Mouse (Mus musculus) kidney, postnatal 10 days (tissue): ENCODE measurements around the gene Uvrag.
"Not testable (repeated sequence)": the region's sequence is repeated elsewhere in the genome, so short reads cannot be mapped to it uniquely, and the experiment has no call there.

Experiments
- DNase-seq: peaks from one replicate; pipeline ENCODE4 v3.0.0; 2021; ENCODE audit warnings: mixed read lengths

Uvrag gene

DNA sequence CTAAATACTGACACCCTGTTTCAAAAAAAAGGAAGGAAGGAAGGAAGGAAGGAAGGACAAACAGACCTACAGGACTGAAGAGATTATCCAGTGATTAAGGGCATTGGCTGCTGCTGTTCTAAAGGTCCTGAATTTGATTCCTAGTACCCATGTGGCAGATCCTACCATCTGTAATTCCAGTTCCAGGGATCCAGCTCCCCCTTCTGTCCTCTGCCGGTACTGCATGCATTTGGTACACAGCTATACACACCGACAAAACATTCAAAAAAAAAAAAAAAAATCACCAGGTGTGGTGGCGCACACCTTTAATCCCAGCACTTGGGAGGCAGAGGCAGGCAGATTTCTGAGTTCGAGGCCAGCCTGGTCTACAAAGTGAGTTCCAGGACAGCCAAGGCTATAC, 45.8 kb downstream of the Uvrag start:
- peak; percentile 57 for DNase-seq

DNA sequence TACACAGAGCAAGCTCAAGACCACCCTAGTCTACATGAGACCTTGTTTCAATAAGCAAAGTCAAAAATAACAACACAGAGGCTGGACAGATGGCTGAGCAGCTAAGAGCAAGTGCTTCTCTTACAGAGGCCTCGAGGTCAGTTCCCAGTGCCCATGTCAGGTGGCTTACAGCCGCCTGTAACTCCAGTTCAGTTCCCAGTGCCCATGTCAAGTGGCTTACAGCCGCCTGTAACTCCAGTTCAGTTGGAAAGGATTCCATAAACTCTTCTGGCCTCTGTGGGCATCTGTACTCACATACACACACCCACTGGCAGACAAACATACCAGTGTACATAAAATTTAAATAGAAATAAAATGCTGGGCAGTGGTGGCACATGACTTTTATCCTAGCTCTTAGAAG, 46.6 kb downstream of the Uvrag start:
- DNase-seq = no peak

DNA sequence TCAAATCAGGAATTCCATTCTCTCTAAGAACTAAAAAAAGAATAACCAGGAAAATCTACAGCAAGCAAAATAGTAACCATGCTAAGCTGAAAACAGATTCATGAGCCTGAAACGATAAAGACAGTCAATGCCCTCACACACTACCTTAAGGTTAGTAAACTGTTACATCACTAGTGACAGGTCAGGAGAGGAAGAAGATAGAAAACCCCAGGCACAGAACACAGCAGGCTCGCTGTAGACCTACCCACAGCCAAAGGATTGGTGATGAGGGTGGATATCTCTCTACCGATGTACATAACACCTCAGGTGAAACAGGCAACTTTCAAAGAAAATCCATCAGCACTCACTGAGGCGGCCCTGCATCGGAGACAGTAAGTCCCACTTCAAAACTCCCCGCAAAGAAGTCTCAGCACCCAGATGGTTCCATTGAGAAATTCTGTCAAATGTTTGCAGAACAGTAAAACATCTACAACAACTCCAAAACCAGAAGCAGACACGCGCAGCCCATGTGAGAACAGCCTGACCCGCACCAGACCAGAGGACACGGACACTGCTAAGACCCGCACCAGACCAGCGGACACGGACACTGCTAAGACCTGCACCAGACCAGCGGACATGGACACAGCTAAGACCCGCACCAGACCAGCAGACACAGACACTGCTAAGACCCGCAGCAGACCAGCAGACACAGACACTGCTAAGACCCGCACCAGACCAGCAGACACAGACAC, 48.9 kb downstream of the Uvrag start:
- DNase-seq = no peak

DNA sequence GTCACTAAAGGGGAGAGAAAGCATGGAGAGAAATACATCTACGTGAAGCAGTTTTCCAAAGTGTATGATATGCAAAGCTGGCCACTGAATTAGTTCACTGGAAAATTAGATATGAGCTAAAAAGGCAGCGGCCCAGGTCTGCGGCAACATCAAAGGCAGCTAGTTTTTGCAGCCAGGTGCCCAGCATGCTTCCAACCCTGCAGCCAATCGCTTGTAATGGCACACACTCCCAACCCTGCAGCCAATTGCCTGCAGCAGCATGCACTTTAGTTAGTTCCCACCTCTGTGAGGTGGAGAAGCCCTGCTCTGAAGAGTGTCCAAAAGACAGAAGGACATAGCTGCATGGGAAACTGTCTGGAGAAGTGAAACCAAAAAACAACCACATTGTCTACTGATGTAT, 51.2 kb downstream of the Uvrag start:
- no peak for DNase-seq

DNA sequence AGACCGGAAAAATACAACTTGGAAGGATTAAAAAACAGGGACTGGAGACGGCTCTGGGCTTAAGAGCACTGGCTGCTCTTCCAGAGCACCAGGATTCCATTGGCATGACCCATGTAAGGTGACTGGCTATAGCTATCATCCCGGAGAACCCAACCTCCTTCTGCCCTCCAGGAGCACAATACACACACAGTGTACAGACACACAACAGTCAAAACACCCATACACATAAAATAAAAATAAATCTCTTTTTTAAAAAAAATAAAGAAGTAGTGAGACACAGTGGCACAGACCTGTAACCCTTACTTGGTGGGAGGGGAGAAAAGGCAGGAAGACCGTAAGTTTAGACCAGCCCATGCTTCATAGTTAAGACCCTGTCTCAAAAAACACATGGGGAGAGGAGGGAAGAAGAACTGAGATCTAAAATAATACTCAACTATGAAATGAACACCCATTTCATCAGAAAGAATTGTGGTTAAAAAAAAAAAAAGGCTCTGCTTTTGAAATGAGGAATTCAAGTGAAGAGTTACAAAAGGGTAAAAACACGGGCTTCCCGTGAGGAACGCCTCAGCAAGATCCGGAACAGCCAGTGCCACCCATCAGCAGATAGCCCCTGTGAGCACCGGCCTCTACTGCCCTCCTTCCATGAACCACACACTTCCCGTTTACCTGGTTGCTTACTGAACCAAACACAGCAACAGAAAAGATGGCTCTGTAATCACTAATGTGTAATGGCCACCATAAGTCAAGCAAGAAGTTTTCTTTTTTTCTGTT, 52.2 kb downstream of the Uvrag start:
- no peak for DNase-seq

DNA sequence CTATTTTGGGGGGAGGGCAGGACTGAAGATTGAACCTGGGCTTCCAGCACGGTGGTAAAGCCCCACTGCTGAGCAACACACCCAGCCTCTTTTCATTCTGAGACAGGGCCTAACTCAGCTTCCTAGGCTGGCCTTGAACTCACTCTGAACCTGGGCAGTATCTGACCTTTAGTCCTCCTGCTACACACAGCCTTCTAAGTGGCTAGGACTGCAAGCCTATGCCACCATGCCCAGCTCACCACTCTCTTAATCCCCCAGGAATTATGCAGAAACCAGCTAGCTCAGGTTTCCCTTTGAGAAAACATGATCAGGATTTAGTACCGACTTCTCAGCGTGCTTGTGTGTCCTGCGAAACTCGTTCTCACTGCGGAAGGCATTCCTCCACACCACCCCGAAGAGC, 53.4 kb downstream of the Uvrag start:
- DNase-seq = no peak

DNA sequence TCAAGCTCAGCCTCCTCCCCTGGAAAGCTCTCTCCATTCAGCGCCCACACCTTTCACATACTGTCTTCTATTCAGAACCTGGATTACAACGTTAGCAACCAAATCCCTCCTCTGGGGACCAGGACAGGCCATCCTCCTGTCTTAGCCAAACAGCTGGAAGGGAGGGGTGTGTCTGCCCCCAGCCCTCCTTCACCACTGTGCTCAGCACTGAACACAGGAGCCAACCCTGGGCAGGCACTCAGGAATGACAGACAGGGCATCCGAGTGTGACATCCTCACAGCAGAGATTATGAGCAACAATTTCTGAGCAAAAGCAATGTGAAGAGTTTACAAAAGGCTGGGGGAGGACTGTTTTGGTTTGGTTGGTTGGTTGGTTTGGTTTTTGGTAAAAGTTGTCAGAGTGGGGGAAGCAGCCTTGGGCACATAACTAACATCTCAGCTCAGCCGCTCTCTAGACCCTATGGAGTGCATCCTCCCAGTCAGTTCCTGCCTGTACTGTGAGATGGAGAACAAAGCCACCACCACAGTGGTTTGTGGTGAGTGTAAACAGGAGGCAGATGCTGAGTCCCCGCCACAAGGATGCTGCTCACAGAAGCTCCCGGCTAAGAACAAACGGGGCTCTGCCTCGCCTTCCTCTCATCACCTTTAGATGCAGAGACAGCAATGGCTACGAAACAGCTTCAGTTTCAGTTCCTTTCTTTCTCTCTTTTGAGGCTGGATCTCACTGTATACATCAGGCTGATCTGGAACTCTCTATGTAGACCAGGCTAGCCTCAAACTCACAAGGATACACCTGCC, 54.1 kb downstream of the Uvrag start:
- DNase-seq = no peak

DNA sequence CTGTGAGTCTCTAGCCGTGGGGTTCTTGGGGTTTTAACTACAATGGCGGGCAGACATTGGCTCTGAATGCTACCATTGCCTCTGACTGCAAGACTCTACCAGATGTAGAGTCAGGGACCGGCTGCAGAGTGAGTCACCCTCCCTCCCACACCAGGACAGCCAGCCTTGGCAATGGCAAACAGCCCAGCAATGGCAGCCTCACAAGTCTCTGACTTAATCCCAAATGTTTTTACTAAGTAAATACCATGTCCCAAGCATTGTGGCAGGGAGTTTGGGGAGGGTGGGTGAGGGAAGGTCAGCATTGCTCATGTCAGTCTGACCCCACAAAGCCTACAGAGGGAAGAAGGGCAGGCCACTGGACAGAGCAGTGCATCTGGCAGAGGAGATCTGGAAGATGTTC, 55.7 kb downstream of the Uvrag start:
- no peak for DNase-seq

DNA sequence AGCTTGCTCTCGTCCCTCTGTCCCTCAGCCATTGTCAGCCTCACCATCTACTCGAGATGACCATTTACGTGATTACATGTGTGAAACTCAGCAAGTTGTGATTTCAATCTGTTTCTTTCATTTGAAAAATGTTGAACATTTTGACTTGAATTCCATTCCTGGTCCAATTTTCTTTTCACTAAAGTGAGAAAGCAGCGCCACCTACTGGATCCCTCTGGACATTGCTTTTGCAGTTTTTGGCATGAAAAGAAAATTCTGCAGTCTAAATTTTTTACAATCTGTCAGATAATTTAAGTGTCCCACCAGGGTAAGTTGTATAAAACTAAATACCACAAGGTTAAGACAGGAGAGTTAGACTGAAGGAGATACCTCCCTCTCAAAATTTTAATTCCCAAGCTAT, 61.4 kb downstream of the Uvrag start:
- DNase-seq = peak; percentile 83

DNA sequence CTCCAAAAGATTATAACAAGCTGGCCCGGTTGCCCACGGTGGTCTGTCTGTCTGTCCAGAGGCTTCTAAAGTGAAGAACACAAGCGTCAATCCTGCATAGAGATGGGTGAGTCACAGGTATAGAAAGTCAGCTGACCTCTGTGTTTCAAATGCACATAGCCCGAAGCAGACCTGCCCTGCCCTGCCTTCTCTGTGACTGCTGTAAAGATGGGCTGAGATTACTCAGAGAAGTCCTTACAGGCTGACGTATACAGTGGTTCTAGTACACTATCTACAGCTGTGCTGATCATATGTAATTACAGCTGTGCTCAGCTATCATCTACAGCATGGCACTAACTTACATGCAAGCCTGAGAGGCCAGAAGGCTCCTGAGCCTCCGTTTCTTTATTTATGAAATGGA, 62.1 kb downstream of the Uvrag start:
- DNase-seq = no peak

DNA sequence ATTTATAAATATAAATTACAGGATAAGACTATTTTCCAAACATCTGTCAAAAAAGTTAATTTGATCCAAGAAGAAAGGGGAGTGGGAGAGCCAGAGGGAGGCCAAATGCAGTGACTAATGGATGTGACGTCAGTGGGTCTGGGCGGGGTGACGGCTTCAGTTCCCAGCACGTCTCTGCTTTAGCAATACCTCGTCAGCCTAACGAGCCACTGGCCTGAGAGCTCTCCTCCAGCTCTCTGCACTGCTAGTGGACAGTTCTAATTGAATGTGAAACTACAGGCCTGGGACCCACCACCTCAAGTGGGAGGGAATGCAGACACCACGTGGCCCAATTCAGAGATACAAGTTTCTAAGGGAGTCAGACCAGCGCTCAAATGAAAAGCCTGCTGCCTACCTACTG, 63.7 kb downstream of the Uvrag start:
- peak; percentile 65 for DNase-seq

DNA sequence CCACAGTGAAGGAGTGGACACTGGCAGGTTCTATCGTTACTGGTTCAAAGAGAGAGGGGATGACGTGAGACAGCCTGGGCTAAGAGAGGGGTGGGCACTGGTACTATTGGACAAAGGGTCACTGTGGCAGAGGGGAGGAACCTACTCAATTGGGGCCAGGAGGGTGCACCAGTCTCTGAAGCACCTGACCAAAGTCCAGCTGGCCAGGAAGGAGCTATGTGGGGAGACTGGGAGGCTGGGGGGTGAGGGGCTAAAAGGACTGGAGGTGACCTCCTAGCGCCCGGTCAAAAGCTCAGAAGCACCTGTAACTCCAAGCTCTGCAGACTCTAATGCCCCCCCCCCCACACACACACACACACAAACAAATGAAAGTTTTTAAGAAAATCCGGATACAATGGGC, 65.8 kb downstream of the Uvrag start:
- DNase-seq = no peak

DNA sequence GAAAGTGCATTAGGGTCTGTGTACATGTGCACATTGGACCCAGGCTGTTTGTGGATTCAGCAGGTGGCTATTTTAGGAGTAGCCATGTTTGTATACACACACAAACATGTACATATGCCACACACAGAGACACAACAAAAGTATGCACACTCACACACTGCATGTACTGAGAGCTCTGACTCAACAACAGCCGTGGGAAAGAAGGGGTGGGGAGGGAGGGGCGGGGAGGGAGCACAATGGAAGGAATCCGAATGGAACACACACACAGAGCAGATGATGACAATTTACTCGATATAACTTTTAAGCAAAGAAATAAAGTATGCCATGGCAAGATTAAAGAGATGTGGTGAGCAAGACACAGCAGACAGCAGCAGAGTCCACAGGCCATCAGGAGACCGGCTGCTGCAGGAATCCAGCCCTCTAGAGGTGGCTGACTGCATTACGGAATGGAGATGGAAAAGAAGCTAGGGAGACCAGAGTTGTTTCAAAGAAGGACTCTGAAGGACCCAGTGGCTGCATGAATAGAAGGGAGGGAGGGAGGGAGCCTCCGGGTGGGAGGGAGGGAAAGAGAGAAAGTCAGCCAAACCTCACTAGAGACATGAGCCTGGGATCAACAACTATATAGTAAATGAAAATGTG, 67.1 kb downstream of the Uvrag start:
- peak; percentile 76 for DNase-seq

DNA sequence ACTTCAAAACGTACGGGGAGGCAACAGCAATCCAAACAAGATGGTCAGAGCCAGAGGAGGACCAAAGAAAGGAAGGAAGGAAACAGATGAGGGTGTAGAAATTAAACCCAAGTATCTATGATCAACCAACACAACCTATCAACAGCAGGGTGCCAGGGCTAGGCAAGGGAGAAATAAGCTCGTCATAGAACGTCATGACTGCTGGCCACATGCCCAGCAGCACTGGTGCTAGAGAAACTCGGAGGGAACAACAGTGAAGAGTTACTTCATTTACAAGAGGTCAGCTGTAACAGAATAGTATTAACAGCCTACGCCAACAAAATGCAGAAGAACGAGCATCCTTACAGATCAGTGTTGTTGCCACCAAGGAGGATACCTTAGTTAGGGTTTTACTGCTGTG, 73.2 kb downstream of the Uvrag start:
- peak; percentile 49 for DNase-seq

DNA sequence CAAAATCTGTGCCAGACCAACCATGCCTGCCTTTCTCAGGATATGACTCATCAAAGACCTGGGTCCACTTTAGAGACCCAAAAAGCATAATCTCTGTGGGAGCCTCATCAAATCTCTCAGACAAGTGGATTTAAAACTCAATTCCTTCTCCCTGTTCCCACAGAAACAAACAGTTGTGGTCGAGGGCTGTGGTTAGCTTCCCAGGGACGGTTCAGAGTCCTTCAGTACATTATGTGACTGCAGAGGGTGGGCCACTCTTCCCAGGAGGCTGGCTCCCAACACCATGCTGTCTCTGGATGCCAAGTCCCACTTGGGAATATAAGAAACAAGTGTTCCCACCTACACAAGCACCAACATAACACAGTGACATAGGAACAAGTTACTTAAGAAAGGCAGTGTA, 75.0 kb downstream of the Uvrag start:
- DNase-seq = no peak

DNA sequence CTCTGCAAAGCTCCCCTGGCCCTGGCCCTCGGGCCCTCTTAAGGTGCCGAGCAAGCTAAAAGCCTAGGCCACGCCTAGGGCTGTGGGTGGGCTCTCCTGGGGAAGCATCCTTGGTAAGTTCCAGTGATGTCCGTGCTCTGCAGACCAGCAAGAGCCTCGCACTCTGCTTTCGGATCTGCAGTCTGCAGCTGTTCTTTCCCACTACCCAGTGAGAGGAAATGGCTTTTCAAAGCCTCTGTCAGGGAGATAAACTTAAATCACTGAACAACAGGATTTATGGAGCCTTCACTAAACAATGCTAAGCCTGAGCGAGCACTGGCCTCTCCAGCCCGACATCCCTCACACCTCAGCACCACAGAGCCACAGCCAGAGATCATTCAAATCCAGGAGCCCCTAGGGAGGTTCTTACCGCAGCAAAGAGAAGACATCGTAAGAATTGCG, 75.5 kb downstream of the Uvrag start:
- DNase-seq = peak; percentile 39

DNA sequence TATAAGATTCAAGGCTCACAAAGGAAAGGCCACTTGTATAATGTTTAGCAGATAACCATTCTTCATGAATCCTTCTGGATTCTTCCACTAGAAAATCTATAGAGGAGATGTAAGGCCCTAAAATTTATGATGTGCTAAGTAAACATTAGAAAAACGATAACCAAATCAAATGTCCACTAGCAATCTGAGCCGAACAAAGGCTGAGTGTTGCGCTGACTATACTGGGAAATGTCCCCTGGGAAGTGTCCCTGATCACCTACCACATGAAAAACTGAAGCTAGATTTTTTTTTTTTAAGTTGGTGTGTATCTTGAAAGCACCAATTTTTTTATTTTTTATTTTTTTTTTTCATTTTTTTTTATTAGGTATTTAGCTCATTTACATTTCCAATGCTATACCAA, 76.1 kb downstream of the Uvrag start:
- no peak for DNase-seq

DNA sequence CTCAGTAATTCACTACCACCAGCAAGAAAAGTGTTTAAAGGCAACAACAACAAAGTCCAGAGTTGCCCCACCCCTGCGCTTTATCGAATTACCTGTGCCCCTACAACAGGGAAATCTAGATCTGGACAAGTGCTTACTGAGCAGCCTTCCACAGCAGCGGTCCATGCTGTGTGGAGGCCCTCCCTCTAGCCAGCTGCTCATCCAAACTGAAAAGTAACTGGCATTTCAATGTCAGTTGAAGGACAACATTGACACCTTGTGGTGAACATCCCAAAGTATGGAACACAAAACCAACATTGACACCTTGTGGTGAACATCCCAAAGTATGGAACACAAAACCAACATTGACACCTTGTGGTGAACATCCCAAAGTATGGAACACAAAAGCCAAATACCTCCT, 78.7 kb downstream of the Uvrag start:
- DNase-seq = not testable (repeated sequence)

DNA sequence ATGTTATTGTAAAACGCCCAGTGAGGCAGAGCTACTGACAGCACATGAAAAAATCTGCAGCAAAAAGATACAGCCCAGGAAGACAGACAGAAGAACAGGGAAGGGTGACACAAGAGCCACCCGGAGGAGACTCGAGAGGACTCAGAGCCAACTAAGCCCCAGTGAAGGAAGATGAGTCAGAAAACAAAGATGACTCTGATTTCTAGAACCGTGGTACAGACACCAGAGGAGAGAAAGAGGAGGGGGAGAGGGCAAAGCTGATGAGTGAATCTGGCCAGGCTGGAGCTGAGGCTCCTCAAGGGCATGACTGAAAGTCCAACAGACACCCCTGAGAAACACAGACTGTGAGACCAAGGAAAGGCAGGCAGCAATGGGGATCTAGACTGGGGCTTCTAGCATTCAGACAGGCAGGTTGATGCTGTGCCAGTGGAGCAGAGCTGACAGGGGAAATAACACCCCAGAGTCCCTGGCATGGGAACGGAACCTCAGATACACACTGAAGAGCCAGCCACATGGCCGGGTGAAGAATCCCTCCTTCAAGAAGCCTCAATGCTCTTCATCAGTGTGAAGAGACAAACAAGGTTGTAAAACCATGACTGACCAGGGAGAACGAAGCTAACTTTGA, 79.8 kb downstream of the Uvrag start:
- no peak for DNase-seq

DNA sequence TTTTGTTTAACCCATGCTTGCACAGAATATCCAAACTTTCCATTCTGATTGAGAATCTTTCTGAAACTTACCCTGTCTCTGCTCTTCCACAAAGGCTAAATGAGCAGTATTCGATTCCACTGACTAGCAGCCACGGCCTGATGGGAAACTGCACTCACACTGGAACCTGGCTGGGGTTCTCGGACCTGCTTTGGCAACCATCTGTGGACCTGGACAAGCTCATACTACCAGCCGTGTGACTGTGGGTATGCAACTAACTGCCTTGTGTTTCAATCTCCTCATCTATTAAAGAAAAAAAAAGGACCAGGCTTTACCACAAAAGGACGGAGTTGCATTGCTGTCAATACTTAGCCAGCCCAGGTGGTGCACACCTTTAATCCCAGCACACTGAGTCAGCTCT, 80.5 kb downstream of the Uvrag start:
- no peak for DNase-seq

DNA sequence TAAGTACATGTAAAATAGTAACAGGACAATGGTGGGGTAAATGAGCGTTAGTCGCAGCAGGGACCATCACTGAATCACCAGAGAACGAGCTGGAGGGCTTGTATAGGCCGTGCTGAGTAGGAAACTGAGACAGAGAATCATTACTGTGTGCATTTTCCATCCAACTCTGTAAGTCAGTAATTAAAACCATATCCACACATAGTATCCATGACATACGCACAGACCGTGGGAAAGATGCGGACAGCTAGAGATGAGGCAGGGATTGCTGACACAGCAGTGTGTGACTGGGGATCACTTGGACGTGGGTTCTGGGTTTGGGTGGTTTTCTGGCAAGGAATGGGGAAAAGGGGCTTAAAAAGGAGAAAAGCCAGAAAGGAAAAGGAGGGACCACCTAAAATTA, 81.0 kb downstream of the Uvrag start:
- DNase-seq = no peak

DNA sequence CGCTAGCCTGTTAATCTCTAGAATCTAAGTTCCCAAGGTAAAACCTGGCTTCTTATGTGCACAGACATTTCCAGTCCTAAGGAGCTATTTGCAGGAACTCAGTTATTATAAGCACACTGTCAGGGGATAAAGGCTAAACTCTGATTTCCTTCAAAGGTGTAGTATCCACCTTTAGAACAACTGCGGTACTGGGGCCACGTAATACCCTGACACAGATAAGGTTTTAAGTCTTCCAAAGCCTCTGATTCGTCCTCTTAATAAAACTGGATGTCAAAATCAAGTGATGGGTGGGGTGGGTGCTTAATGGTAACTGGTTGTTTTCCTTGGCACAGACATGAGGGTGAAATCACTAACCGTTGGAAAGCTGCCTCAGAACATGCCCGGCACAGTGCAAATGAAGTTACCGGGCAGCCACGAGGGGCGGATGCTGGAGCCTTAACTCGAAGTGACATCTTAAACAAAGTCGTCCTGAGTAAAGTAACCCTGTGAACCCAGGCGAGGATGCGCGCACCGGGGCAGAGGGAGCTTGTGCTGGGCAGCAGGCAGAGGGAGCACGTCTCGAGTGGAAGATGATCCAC, 83.8 kb downstream of the Uvrag start:
- no peak for DNase-seq
